Mouse (Mus musculus) hindbrain, postnatal 0 days (tissue): ENCODE results near the gene Rab7b. TPM values are rescaled to one million over a fixed set of nuclear protein-coding genes. Genes with fewer than 3 reads are reported as not detected.
A peak's percentile ranks its signal among the peaks of the same experiment; 100 is the strongest.

Source experiments
- ATAC-seq: fragments of 200-750 bp; cut with Nextera tagmentation; 2 replicates; pipeline ENCODE4 v1.8.0; 2017; ENCODE audit warnings: mild to moderate bottlenecking, moderate TSS enrichment, moderate library complexity
- DNase-seq: peaks from one replicate; pipeline ENCODE4 v3.0.0-alpha.2; 2015; ENCODE audit warnings: low spot score
- H3K27ac ChIP-seq: fragments of 300-500 bp; sonication (generic); 2 replicates; pipeline ENCODE4 v1.5.1; 2014; ENCODE audit warnings: mild to moderate bottlenecking
- H3K27me3 ChIP-seq: fragments of 300-500 bp; sonication (generic); 2 replicates; pipeline ENCODE4 v1.6.1; 2014; ENCODE audit warnings: low read length, mixed read lengths; ENCODE audit not compliant: insufficient read depth
- H3K36me3 ChIP-seq: fragments of 300-500 bp; sonication (generic); 2 replicates; pipeline ENCODE4 v1.6.1; 2014; ENCODE audit warnings: low read length, mixed read lengths; ENCODE audit not compliant: insufficient read depth
- H3K4me1 ChIP-seq: fragments of 300-500 bp; sonication (generic); 2 replicates; pipeline ENCODE4 v1.6.1; 2014; ENCODE audit warnings: antibody characterized with exemption, low read length, mixed read lengths; ENCODE audit not compliant: insufficient read depth
- H3K4me2 ChIP-seq: fragments of 300-500 bp; sonication (generic); 2 replicates; pipeline ENCODE4 v1.6.1; 2014; ENCODE audit warnings: low read depth, mild to moderate bottlenecking, low read length, moderate library complexity, mixed read lengths
- H3K4me3 ChIP-seq: fragments of 300-500 bp; sonication (generic); 2 replicates; pipeline ENCODE4 v1.5.1; 2014; ENCODE audit warnings: low read length
- H3K9ac ChIP-seq: fragments of 300-500 bp; sonication (generic); replicated peaks from 2 replicates; pipeline ENCODE4 v1.6.1; 2014; ENCODE audit warnings: mild to moderate bottlenecking, low read length, moderate library complexity, mixed read lengths
- H3K9me3 ChIP-seq: fragments of 300-500 bp; sonication (generic); 2 replicates; pipeline ENCODE4 v1.6.1; 2016; ENCODE audit warnings: low read length, mixed read lengths
- CTCF ChIP-seq: IDR thresholded peaks from 2 replicates; pipeline ENCODE4 v1.5.1; 2016; ENCODE audit warnings: antibody characterized with exemption, control low read depth, low read depth
- WGBS: fragments of 180-500 bp; shearing (Covaris S2); extraction: QIAGEN DNeasy Blood & Tissue Kit; methylation state at CpG from one replicate; pipeline ENCODE4 v1.1.7; 2014; 5-methylcytosine and 5-hydroxymethylcytosine counted together
- polyA plus RNA-seq: library from polyadenylated mRNA; unstranded; fragments of >200 nt; fragmentation: Nextera tagmentation; extraction: Ambion mirVana; gene quantifications from 2 replicates; pipeline ENCODE4 v1.2.1, GENCODE M21; 2015
- total RNA-seq: library from RNA; depleted of rRNA; stranded (reverse); fragments of >200 nt; gene quantifications from 2 replicates; pipeline ENCODE4 v1.2.3, GENCODE M21; 2014; rRNA removed

Gene Rab7b
- 0.10 and 2.8 TPM in 2 replicates for total RNA-seq
- polyA plus RNA-seq, result 1.2 and 1.6 TPM in 2 replicates

- Histone ChIP-seq H3K4me2 (no peak within 1 kb of the TSS), H3K4me1 (no peaks in the 10 kb centered on the region), H3K36me3 (no peaks in the 10 kb centered on the region), H3K27ac (no peak within 1 kb of the TSS), H3K9me3 (no peaks in the 10 kb centered on the region), H3K27me3 (no peaks in the 10 kb centered on the region), H3K4me3 (no peak within 1 kb of the TSS), H3K9ac (no peak within 1 kb of the TSS)
- TF ChIP-seq CTCF, result no peak
- ATAC-seq (no peak), DNase-seq (no peak)
- 59% methylated on average over 8 of the region's 8 CpGs for WGBS
Observed at GRCm38 (mm10) chr1:131688475-131688874, at the start of gene Rab7b. TSS of gene Rab7b (plus strand) at chr1:131688695.

- ATAC-seq (no peak), DNase-seq (no peak)
- 81% methylated on average over 4 of the region's 4 CpGs for WGBS
- no peak for TF ChIP-seq CTCF
- Histone ChIP-seq H3K9ac (no peak overlapping the region), H3K4me1 (no peaks in the 10 kb centered on the region), H3K9me3 (no peaks in the 10 kb centered on the region), H3K27ac (no peak overlapping the region), H3K36me3 (no peaks in the 10 kb centered on the region), H3K4me2 (no peak overlapping the region), H3K4me3 (no peak overlapping the region), H3K27me3 (no peaks in the 10 kb centered on the region)
Observed at GRCm38 (mm10) chr1:131640062-131640461, 48.4 kb upstream of the Rab7b start.

GRCm38 (mm10) chr1:131641565-131641964 is 46.9 kb upstream of the Rab7b start:
- WGBS, result 94% methylated on average over 13 of the region's 13 CpGs
- Histone ChIP-seq H3K4me3 (no peak overlapping the region), H3K36me3 (no peaks in the 10 kb centered on the region), H3K27ac (no peak overlapping the region), H3K4me2 (no peak overlapping the region), H3K9ac (no peak overlapping the region), H3K4me1 (no peaks in the 10 kb centered on the region), H3K27me3 (no peaks in the 10 kb centered on the region), H3K9me3 (no peaks in the 10 kb centered on the region)
- DNase-seq (no peak), ATAC-seq (no peak)
- TF ChIP-seq CTCF, result no peak

GRCm38 (mm10) chr1:131642251-131642650 is 46.2 kb upstream of the Rab7b start:
- no peaks in the 10 kb centered on the region for H3K9me3 ChIP-seq
- H3K4me3 ChIP-seq, result no peak overlapping the region
- no peaks in the 10 kb centered on the region for H3K4me1 ChIP-seq
- H3K4me2 ChIP-seq, result no peak overlapping the region
- H3K27ac ChIP-seq, result no peak overlapping the region
- TF ChIP-seq CTCF, result no peak
- H3K36me3 ChIP-seq, result no peaks in the 10 kb centered on the region
- H3K27me3 ChIP-seq, result no peaks in the 10 kb centered on the region
- no peak for ATAC-seq
- 90% methylated on average over 2 of the region's 2 CpGs for WGBS
- DNase-seq, result no peak
- H3K9ac ChIP-seq, result no peak overlapping the region

- Histone ChIP-seq H3K4me3 (no peak overlapping the region), H3K4me2 (no peak overlapping the region), H3K36me3 (no peaks in the 10 kb centered on the region), H3K9ac (no peak overlapping the region), H3K4me1 (no peaks in the 10 kb centered on the region), H3K27me3 (no peaks in the 10 kb centered on the region), H3K27ac (no peak overlapping the region), H3K9me3 (no peaks in the 10 kb centered on the region)
- DNase-seq (no peak), ATAC-seq (no peak)
- WGBS, result 55% methylated on average over 11 of the region's 12 CpGs
- TF ChIP-seq CTCF, result no peak
Observed at GRCm38 (mm10) chr1:131652670-131653443, 35.6 kb upstream of the Rab7b start.

- DNase-seq (no peak), ATAC-seq (no peak)
- 85% methylated on average over 6 of the region's 6 CpGs for WGBS
- Histone ChIP-seq H3K9me3 (no peaks in the 10 kb centered on the region), H3K9ac (no peak overlapping the region), H3K4me1 (no peaks in the 10 kb centered on the region), H3K4me2 (no peak overlapping the region), H3K36me3 (no peaks in the 10 kb centered on the region), H3K27me3 (no peaks in the 10 kb centered on the region), H3K27ac (no peak overlapping the region), H3K4me3 (no peak overlapping the region)
- TF ChIP-seq CTCF, result no peak
Observed at GRCm38 (mm10) chr1:131655601-131656000, 32.9 kb upstream of the Rab7b start.

GRCm38 (mm10) chr1:131657945-131658354 is 30.5 kb upstream of the Rab7b start:
- peak overlapping the region; percentile 16; the same call in 1 of the 2 replicates for H3K4me3 ChIP-seq
- H3K9me3 ChIP-seq, result no peaks in the 10 kb centered on the region
- TF ChIP-seq CTCF, result peak; percentile 97
- H3K36me3 ChIP-seq, result no peaks in the 10 kb centered on the region
- no peaks in the 10 kb centered on the region for H3K4me1 ChIP-seq
- ATAC-seq, result peak; percentile 94
- no peaks in the 10 kb centered on the region for H3K27me3 ChIP-seq
- H3K9ac ChIP-seq, result peak overlapping the region; percentile 10
- peak; percentile 97 for DNase-seq
- peak overlapping the region; percentile 41 for H3K4me2 ChIP-seq
- H3K27ac ChIP-seq, result peak overlapping the region; percentile 80
- under 1% methylated on average over 11 of the region's 11 CpGs for WGBS
